Mouse (Mus musculus) neural tube, embryonic 13.5 days (tissue): ENCODE results near the gene Mettl27. TPM values are rescaled to one million over a fixed set of nuclear protein-coding genes. Genes with fewer than 3 reads are reported as not detected.

ENCODE experiments used
- ATAC-seq: fragments of 200-750 bp; cut with Nextera tagmentation; 2 replicates; pipeline ENCODE4 v1.8.0; 2017; ENCODE audit warnings: low read depth, mild to moderate bottlenecking, moderate TSS enrichment, moderate library complexity
- H3K27ac ChIP-seq: fragments of 300-500 bp; sonication (generic); replicated peaks from 2 replicates; pipeline ENCODE4 v1.5.1; 2015; ENCODE audit warnings: moderate library complexity, mild to moderate bottlenecking, inconsistent platforms
- H3K27me3 ChIP-seq: fragments of 300-500 bp; sonication (generic); 2 replicates; pipeline ENCODE4 v1.6.1; 2015; ENCODE audit warnings: mild to moderate bottlenecking, inconsistent platforms
- H3K36me3 ChIP-seq: fragments of 300-500 bp; sonication (generic); 2 replicates; pipeline ENCODE4 v1.6.1; 2015; ENCODE audit warnings: mild to moderate bottlenecking, inconsistent platforms
- H3K4me1 ChIP-seq: fragments of 300-500 bp; sonication (generic); replicated peaks from 2 replicates; pipeline ENCODE4 v1.6.1; 2015; ENCODE audit warnings: inconsistent platforms
- H3K4me2 ChIP-seq: fragments of 300-500 bp; sonication (generic); 2 replicates; pipeline ENCODE4 v1.6.1; 2015; ENCODE audit warnings: inconsistent platforms, mild to moderate bottlenecking, moderate library complexity
- H3K4me3 ChIP-seq: fragments of 300-500 bp; sonication (generic); 2 replicates; pipeline ENCODE4 v1.5.1; 2015; ENCODE audit warnings: mild to moderate bottlenecking, inconsistent platforms
- H3K9ac ChIP-seq: fragments of 300-500 bp; sonication (generic); 2 replicates; pipeline ENCODE4 v1.6.1; 2015; ENCODE audit warnings: moderate library complexity, mild to moderate bottlenecking, inconsistent platforms
- H3K9me3 ChIP-seq: fragments of 300-500 bp; sonication (generic); 2 replicates; pipeline ENCODE4 v1.6.1; 2016; ENCODE audit warnings: inconsistent platforms
- WGBS: fragments of 180-500 bp; shearing (Covaris S2); methylation state at CpG from one replicate; pipeline ENCODE4 v1.1.7; 2015; 5-methylcytosine and 5-hydroxymethylcytosine counted together
- polyA plus RNA-seq: library from polyadenylated mRNA; unstranded; fragments of >200 nt; fragmentation: Nextera tagmentation; extraction: Ambion mirVana; gene quantifications from 2 replicates; pipeline ENCODE4 v1.2.1, GENCODE M21; 2015

Mettl27 gene
- polyA plus RNA-seq, 1 experiment from 2014 or later: 8.8 TPM

DNA sequence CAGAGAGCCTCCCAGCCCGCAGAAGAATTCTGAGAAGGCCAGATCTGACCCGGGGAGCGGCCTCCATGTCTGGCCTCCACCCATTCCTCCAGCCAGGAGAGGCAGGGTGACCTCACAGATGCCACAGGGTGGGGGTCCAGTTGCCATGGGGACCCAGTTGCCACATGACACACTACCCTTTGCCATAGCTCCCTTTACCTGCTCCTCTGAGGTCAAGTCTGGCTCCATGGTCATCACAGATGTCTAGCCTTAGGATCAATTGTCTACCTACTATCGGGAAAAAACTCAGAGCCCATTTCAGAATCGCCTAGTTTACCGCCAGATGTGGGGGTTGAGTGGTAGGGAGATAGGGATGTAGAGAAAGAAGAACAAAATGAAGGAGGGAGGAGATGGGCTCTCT lies 25.5 kb upstream of the Mettl27 start, which contains the start of gene Tmem270:
Gene Tmem270, minus strand, starts transcription at position 101 of the 400 bp plus-strand sequence.
- WGBS: 78% methylated on average over 6 of the region's 6 CpGs
- ATAC-seq: peak; percentile 23; the same call in 1 of the 2 replicates

DNA sequence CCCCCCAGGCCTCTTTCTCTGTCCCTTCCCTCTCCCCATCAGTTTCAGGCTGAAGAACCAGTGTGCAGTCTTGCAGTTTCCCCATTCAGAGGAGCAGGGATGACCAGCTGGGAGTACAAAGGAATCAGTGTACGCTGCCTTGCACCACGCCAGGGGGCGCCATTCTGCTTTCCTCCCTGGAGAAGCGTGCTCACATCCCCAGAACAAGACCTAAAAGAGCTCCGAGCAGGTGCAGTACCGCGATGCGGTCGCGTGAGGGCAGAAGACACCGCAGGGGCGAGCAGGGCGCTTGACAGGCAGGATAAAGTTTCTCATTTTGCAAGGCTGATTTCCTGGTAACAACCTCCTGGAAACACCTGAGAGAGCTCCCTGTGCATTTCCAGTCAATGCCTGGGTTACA lies 25.0 kb upstream of the Mettl27 start:
- Histone ChIP-seq H3K9me3 (no peaks in the 10 kb centered on the region), H3K36me3 (no peaks in the 10 kb centered on the region), H3K4me3 (no peak overlapping the region), H3K4me2 (no peak overlapping the region), H3K4me1 (no peaks in the 10 kb centered on the region), H3K9ac (no peak overlapping the region), H3K27me3 (no peaks in the 10 kb centered on the region), H3K27ac (no peak overlapping the region)
- ATAC-seq: 0 out of 2 replicates have a peak, but pooled peaks have one; percentile 59
- WGBS: under 1% methylated on average over 13 of the region's 13 CpGs

More for the DNA sequence above, 25.5 kb upstream of the Mettl27 start, which contains the start of gene Tmem270:
- Histone ChIP-seq H3K4me1 (no peaks in the 10 kb centered on the region), H3K4me3 (no peak within 1 kb of the TSS), H3K36me3 (no peaks in the 10 kb centered on the region), H3K9ac (no peak within 1 kb of the TSS), H3K9me3 (no peaks in the 10 kb centered on the region), H3K27me3 (no peaks in the 10 kb centered on the region), H3K4me2 (no peak within 1 kb of the TSS), H3K27ac (no peak within 1 kb of the TSS)

- Histone ChIP-seq H3K9ac (no peak overlapping the region), H3K9me3 (no peaks in the 10 kb centered on the region), H3K27ac (no peak overlapping the region), H3K4me3 (no peak overlapping the region), H3K27me3 (no peaks in the 10 kb centered on the region), H3K36me3 (no peaks in the 10 kb centered on the region), H3K4me2 (no peak overlapping the region), H3K4me1 (no peaks in the 10 kb centered on the region)
- WGBS: 87% methylated on average over 2 of the region's 2 CpGs
- no peak for ATAC-seq
Observed at GRCm38 (mm10) chr5:134911901-134912300, 20.3 kb upstream of the Mettl27 start.

DNA sequence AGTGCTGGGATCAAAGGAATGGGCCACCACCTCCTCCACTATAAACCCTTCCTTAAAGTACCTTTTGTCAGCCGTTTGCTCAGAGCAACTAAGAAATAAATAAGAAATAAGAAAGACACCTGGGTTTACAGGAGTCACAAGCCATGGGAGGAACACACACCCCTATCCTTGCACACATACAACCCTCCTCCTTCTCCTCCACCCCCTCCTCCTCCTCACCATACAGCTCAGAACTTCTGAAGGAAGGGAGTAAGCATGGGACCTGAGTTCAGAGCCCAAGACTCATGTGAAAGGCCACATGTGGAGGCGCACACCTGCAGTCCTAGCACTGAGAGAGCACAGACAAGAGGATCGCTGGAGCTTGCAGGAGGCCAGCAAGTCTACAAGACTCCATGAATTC lies 18.8 kb upstream of the Mettl27 start:
- no peak overlapping the region for H3K27ac ChIP-seq
- ATAC-seq: no peak
- no peak overlapping the region for H3K9ac ChIP-seq
- no peaks in the 10 kb centered on the region for H3K9me3 ChIP-seq
- WGBS: 80% methylated on average over 3 of the region's 3 CpGs
- H3K4me1 ChIP-seq: no peaks in the 10 kb centered on the region
- no peaks in the 10 kb centered on the region for H3K36me3 ChIP-seq
- H3K27me3 ChIP-seq: no peaks in the 10 kb centered on the region
- H3K4me3 ChIP-seq: no peak overlapping the region
- H3K4me2 ChIP-seq: no peak overlapping the region

- Histone ChIP-seq H3K9me3 (no peaks in the 10 kb centered on the region), H3K36me3 (no peaks in the 10 kb centered on the region), H3K27me3 (no peaks in the 10 kb centered on the region), H3K27ac (no peak overlapping the region), H3K4me2 (no peak overlapping the region), H3K4me3 (no peak overlapping the region), H3K9ac (no peak overlapping the region), H3K4me1 (no peaks in the 10 kb centered on the region)
- no peak for ATAC-seq
- WGBS: 89% methylated on average over 4 of the region's 4 CpGs
Observed at GRCm38 (mm10) chr5:134913753-134914152, 18.4 kb upstream of the Mettl27 start.

DNA sequence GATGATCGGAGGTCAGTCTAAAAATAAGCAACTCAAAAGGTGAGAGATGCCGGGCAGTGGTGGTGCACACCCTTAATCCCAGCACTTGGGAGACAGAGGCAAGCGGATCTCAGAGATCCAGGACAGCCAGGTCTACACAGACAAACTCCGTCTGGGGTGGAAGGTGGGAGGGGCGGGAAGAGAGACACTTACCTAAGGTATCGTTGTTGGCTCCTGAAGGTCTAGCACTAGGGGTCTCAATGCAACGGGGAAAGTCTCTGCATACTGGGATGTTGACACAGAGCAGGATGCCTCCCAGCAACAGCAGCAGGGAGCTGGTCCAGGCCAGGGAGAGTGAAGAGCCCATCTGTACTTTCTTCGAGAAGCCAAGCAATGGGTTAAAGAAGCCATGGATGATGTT lies 17.7 kb upstream of the Mettl27 start:
- Histone ChIP-seq H3K9me3 (no peaks in the 10 kb centered on the region), H3K4me2 (no peak overlapping the region), H3K4me3 (no peak overlapping the region), H3K27ac (no peak overlapping the region), H3K4me1 (no peaks in the 10 kb centered on the region), H3K36me3 (no peaks in the 10 kb centered on the region), H3K9ac (no peak overlapping the region), H3K27me3 (no peaks in the 10 kb centered on the region)
- 86% methylated on average over 8 of the region's 8 CpGs for WGBS
- ATAC-seq: no peak

DNA sequence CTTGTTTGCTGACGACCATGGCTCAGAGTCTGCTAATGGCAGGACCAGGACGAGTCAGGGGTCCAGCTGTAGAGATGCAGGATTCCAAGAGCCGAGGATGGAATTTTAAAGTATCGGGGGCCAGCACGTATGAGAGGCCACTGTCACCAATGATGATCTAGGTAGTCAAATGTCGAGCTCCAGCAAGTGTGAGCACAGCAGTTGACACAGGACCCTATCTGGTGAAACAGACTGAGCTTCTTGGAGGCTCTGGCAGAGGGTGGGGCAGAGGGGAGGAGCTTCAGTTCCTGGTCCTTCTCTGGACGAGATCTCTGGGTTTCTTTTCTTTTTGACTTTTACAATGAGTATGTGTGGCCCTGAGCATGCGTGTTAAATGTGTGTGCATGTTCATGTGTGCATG lies 16.9 kb upstream of the Mettl27 start, which contains the start of gene Cldn13:
Gene Cldn13, minus strand, starts transcription at position 216 of the 400 bp plus-strand sequence.
- Histone ChIP-seq H3K4me1 (no peaks in the 10 kb centered on the region), H3K4me3 (no peak within 1 kb of the TSS), H3K36me3 (no peaks in the 10 kb centered on the region), H3K4me2 (no peak within 1 kb of the TSS), H3K27me3 (no peaks in the 10 kb centered on the region), H3K9me3 (no peaks in the 10 kb centered on the region), H3K27ac (no peak within 1 kb of the TSS), H3K9ac (no peak within 1 kb of the TSS)
- 84% methylated on average over 8 of the region's 8 CpGs for WGBS
- ATAC-seq: no peak

DNA sequence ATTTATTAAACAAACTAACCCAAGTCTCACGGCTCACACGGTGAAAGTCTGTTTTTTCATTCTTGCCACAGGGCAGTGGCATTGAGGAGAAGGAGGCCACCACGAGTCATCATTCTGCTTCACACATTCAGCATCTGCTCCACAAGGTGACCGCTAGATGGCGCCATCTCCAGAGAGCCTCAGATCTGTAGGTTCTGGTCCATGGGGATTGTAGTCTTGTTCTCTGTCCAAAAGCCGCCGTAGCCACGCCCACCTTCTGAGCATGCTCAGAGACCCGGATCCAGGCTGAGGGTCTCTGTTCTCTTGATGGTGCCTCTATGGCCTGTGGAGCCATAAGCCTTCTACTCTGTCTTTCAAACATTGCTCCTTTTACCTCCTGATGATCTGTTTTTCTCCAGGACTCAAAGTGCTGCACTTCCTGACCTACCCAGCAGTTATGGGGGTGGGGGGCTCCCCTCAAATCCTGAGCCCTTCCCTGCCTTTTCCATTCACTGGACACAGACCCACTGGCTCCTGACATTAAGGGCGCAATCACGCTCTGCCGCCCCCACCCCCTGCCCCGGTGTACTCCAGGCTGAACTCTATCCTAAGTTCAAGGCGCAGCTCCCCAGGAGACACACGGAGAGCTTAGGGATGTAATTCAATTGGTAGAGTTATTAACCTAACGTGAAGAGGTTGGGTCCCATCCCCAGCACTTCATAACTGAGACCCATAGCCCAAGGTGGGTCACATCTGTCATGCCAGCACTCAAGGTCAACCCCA lies 13.9 kb upstream of the Mettl27 start:
- ATAC-seq: no peak
- WGBS: 53% methylated on average over 16 of the region's 16 CpGs
- H3K27me3 ChIP-seq: no peaks in the 10 kb centered on the region

GRCm38 (mm10) chr5:134919097-134919496 lies 13.1 kb upstream of the Mettl27 start:
- Histone ChIP-seq H3K4me1 (no peaks in the 10 kb centered on the region), H3K9me3 (no peaks in the 10 kb centered on the region), H3K4me3 (no peak overlapping the region), H3K27ac (no peak overlapping the region), H3K4me2 (no peak overlapping the region), H3K27me3 (no peaks in the 10 kb centered on the region), H3K36me3 (no peaks in the 10 kb centered on the region), H3K9ac (no peak overlapping the region)
- ATAC-seq: no peak
- WGBS: 90% methylated on average over 3 of the region's 3 CpGs

More for the DNA sequence above, 13.9 kb upstream of the Mettl27 start:
- Histone ChIP-seq H3K27ac (no peak overlapping the region), H3K9me3 (no peaks in the 10 kb centered on the region), H3K9ac (no peak overlapping the region), H3K4me3 (no peak overlapping the region), H3K4me2 (no peak overlapping the region), H3K36me3 (no peaks in the 10 kb centered on the region), H3K4me1 (no peaks in the 10 kb centered on the region)

GRCm38 (mm10) chr5:134920106-134920687 lies 12.0 kb upstream of the Mettl27 start:
- no peak for ATAC-seq

GRCm38 (mm10) chr5:134921106-134921505 lies 11.1 kb upstream of the Mettl27 start:
- Histone ChIP-seq H3K27ac (no peak overlapping the region), H3K9ac (no peak overlapping the region), H3K9me3 (no peaks in the 10 kb centered on the region), H3K4me2 (no peak overlapping the region), H3K4me3 (no peak overlapping the region), H3K36me3 (no peaks in the 10 kb centered on the region), H3K27me3 (no peaks in the 10 kb centered on the region), H3K4me1 (no peaks in the 10 kb centered on the region)
- 93% methylated on average over 8 of the region's 8 CpGs for WGBS
- no peak for ATAC-seq

More at GRCm38 (mm10) chr5:134920106-134920687, 12.0 kb upstream of the Mettl27 start:
- Histone ChIP-seq H3K9ac (no peak overlapping the region), H3K9me3 (no peaks in the 10 kb centered on the region), H3K27ac (no peak overlapping the region), H3K4me2 (no peak overlapping the region), H3K4me3 (no peak overlapping the region), H3K36me3 (no peaks in the 10 kb centered on the region), H3K27me3 (no peaks in the 10 kb centered on the region), H3K4me1 (no peaks in the 10 kb centered on the region)
- 78% methylated on average over 6 of the region's 6 CpGs for WGBS

- no peak for ATAC-seq
- WGBS: 67% methylated on average over 6 of the region's 6 CpGs
Observed at GRCm38 (mm10) chr5:134923141-134923540, 9.0 kb upstream of the Mettl27 start.

More at GRCm38 (mm10) chr5:134923141-134923540, 9.0 kb upstream of the Mettl27 start:
- Histone ChIP-seq H3K27ac (no peak overlapping the region), H3K4me3 (no peak overlapping the region), H3K4me1 (no peaks in the 10 kb centered on the region), H3K4me2 (no peak overlapping the region), H3K36me3 (no peaks in the 10 kb centered on the region), H3K27me3 (no peaks in the 10 kb centered on the region), H3K9ac (no peak overlapping the region), H3K9me3 (no peaks in the 10 kb centered on the region)
